Mouse (Mus musculus): ENCODE measurements at regions not wholly inside any gene's neighbourhood (a gene's known extent, or its start where the extent isn't known, plus 50 kb on each side); places are given as distances from the start of the nearest gene placed in this dataset.

- Histone ChIP-seq H3K4me3 (ENCODE audit: control insufficient read depth in 1 of 2, insufficient read depth in 1 of 2, low read depth in 2 of 2, low read length in 2 of 2) (no peak overlapping the region), H3K79me2 (ENCODE audit: control insufficient read depth, insufficient read depth, low read length, poor library complexity) (no peaks in the 10 kb centered on the region), H3K9me3 (replicated peaks; ENCODE audit: insufficient read depth, low read length) (no peaks in the 10 kb centered on the region), H3K27ac (ENCODE audit: control insufficient read depth, low read depth, low read length) (no peak overlapping the region), H3K9ac (ENCODE audit: control insufficient read depth, low read depth, low read length, poor library complexity, severe bottlenecking) (no peak overlapping the region), H3K27me3 (ENCODE audit: control insufficient read depth in 1 of 2, insufficient read depth in 2 of 2, low read length in 2 of 2) (no peaks in the 10 kb centered on the region; a peak in 2 of 4 replicates), H3K4me1 (ENCODE audit: control insufficient read depth in 1 of 2, insufficient read depth in 2 of 2, low read length in 2 of 2) (no peaks in the 10 kb centered on the region), H3K36me3 (ENCODE audit: control insufficient read depth in 1 of 2, insufficient read depth in 2 of 2, low read length in 2 of 2) (no peaks in the 10 kb centered on the region)
- TF ChIP-seq HCFC1 (IDR thresholded peaks at IDR 0.05; ENCODE audit: low read depth, low read length) (no peak), EP300 (IDR thresholded peaks at IDR 0.05; ENCODE audit: low read depth in 1 of 2, low read length in 2 of 2) (no peak), MAFK (IDR thresholded peaks at IDR 0.05; ENCODE audit: borderline replicate concordance, low read depth, low read length) (no peak), ZMIZ1 (IDR thresholded peaks at IDR 0.05; ENCODE audit: low read depth, low read length) (no peak), BHLHE40 (IDR thresholded peaks at IDR 0.05; ENCODE audit: borderline replicate concordance, low read depth, low read length) (no peak), UBTF (IDR thresholded peaks at IDR 0.05; ENCODE audit: borderline replicate concordance, insufficient read depth, low read depth, low read length) (no peak), MXI1 (IDR thresholded peaks at IDR 0.05; ENCODE audit: low read depth, low read length) (no peak), USF2 (IDR thresholded peaks at IDR 0.05; ENCODE audit: borderline replicate concordance in 1 of 2, insufficient read depth in 1 of 2, low read depth in 1 of 2, low read length in 2 of 2) (no peak), JUND (IDR thresholded peaks at IDR 0.05; ENCODE audit: low read depth, low read length) (no peak), TCF12 (IDR thresholded peaks at IDR 0.05; ENCODE audit: low read depth, low read length) (no peak), CTCF (IDR thresholded peaks at IDR 0.05 in 2 of 3, conservative IDR thresholded peaks at IDR 0.05 in 1 of 3; ENCODE audit: control insufficient read depth in 1 of 3, insufficient read depth in 1 of 3, low read depth in 2 of 3, low read length in 3 of 3, poor library complexity in 1 of 3, severe bottlenecking in 1 of 3) (no peak), MAZ (IDR thresholded peaks at IDR 0.05; ENCODE audit: low read depth, low read length) (no peak), SMC3 (IDR thresholded peaks at IDR 0.05; ENCODE audit: low read depth, low read length) (no peak), SIN3A (IDR thresholded peaks at IDR 0.05; ENCODE audit: low read length) (no peak), POLR2A (IDR thresholded peaks at IDR 0.05; ENCODE audit: control insufficient read depth in 1 of 2, insufficient read depth in 1 of 2, low read depth in 1 of 2, low read length in 2 of 2, poor library complexity in 1 of 2) (no peak), RAD21 (IDR thresholded peaks at IDR 0.05; ENCODE audit: low read depth, low read length) (no peak), NRF1 (IDR thresholded peaks at IDR 0.05; ENCODE audit: insufficient read depth, low read depth, low read length, poor library complexity, severe bottlenecking) (no peak), NELFE (IDR thresholded peaks at IDR 0.05; ENCODE audit: low read depth, low read length) (no peak), CHD2 (IDR thresholded peaks at IDR 0.05; ENCODE audit: low read length) (no peak), ZKSCAN1 (IDR thresholded peaks at IDR 0.05; ENCODE audit: low read depth, low read length) (no peak)
- no peak for DNase-seq (ENCODE audit: low read depth, low spot score)
Observed at GRCm38 (mm10) chr10:96220731-96221130, 84.3 kb downstream of the Gm5426 start.

- H3K9me3 ChIP-seq (replicated peaks; ENCODE audit: insufficient read depth, low read length): no peaks in the 10 kb centered on the region
- no peak overlapping the region for H3K4me3 ChIP-seq (ENCODE audit: control insufficient read depth in 1 of 2, insufficient read depth in 1 of 2, low read depth in 2 of 2, low read length in 2 of 2)
- no peaks in the 10 kb centered on the region for H3K4me1 ChIP-seq (ENCODE audit: control insufficient read depth in 1 of 2, insufficient read depth in 2 of 2, low read length in 2 of 2)
- TF ChIP-seq CTCF (IDR thresholded peaks at IDR 0.05 in 2 of 3, conservative IDR thresholded peaks at IDR 0.05 in 1 of 3; ENCODE audit: control insufficient read depth in 1 of 3, insufficient read depth in 1 of 3, low read depth in 2 of 3, low read length in 3 of 3, poor library complexity in 1 of 3, severe bottlenecking in 1 of 3): no peak
- no peak for TF ChIP-seq POLR2AphosphoS2 (IDR thresholded peaks at IDR 0.05; ENCODE audit: low read length)
- TF ChIP-seq ZKSCAN1 (IDR thresholded peaks at IDR 0.05; ENCODE audit: low read depth, low read length): no peak
- no peak for TF ChIP-seq ZC3H11A (IDR thresholded peaks at IDR 0.05; ENCODE audit: low read depth, low read length)
- TF ChIP-seq NELFE (IDR thresholded peaks at IDR 0.05; ENCODE audit: low read depth, low read length): no peak
- TF ChIP-seq MYB (IDR thresholded peaks at IDR 0.05; ENCODE audit: low read depth, low read length): no peak
- no peak for TF ChIP-seq E2F4 (IDR thresholded peaks at IDR 0.05; ENCODE audit: borderline replicate concordance, low read depth, low read length)
- TF ChIP-seq CHD1 (IDR thresholded peaks at IDR 0.05; ENCODE audit: low read depth, low read length): no peak
- TF ChIP-seq POLR2AphosphoS5 (IDR thresholded peaks at IDR 0.05; ENCODE audit: borderline replicate concordance, low read depth, low read length): no peak
- TF ChIP-seq USF1 (IDR thresholded peaks at IDR 0.05; ENCODE audit: low read depth, low read length): no peak
- no peak for TF ChIP-seq HCFC1 (IDR thresholded peaks at IDR 0.05; ENCODE audit: low read depth, low read length)
- no peak for TF ChIP-seq UBTF (IDR thresholded peaks at IDR 0.05; ENCODE audit: borderline replicate concordance, insufficient read depth, low read depth, low read length)
- no peak for TF ChIP-seq MAZ (IDR thresholded peaks at IDR 0.05; ENCODE audit: low read depth, low read length)
- no peak for TF ChIP-seq TAL1 (IDR thresholded peaks at IDR 0.05; ENCODE audit: low read length)
- no peak for TF ChIP-seq ELF1 (IDR thresholded peaks at IDR 0.05; ENCODE audit: low read depth, low read length)
- no peak for TF ChIP-seq TBP (IDR thresholded peaks at IDR 0.05; ENCODE audit: low read depth, low read length)
- TF ChIP-seq ETS1 (IDR thresholded peaks at IDR 0.05; ENCODE audit: low read depth, low read length): no peak
- TF ChIP-seq NRF1 (IDR thresholded peaks at IDR 0.05; ENCODE audit: insufficient read depth, low read depth, low read length, poor library complexity, severe bottlenecking): no peak
- DNase-seq (ENCODE audit: low read depth, low spot score): no peak
- H3K27ac ChIP-seq (ENCODE audit: control insufficient read depth, low read depth, low read length): no peak overlapping the region
- no peaks in the 10 kb centered on the region for H3K36me3 ChIP-seq (ENCODE audit: control insufficient read depth in 1 of 2, insufficient read depth in 2 of 2, low read length in 2 of 2)
- H3K9ac ChIP-seq (ENCODE audit: control insufficient read depth, low read depth, low read length, poor library complexity, severe bottlenecking): no peak overlapping the region
- no peaks in the 10 kb centered on the region; a peak in 1 of 4 replicates for H3K27me3 ChIP-seq (ENCODE audit: control insufficient read depth in 1 of 2, insufficient read depth in 2 of 2, low read length in 2 of 2)
- H3K79me2 ChIP-seq (ENCODE audit: control insufficient read depth, insufficient read depth, low read length, poor library complexity): no peaks in the 10 kb centered on the region
Observed at GRCm38 (mm10) chr10:96230391-96230790, 94.0 kb downstream of the Gm5426 start.
